Mouse (Mus musculus): ENCODE data around the gene She.
A peak's percentile ranks its signal among the peaks of the same experiment; 100 is the strongest.

The She gene

DNA sequence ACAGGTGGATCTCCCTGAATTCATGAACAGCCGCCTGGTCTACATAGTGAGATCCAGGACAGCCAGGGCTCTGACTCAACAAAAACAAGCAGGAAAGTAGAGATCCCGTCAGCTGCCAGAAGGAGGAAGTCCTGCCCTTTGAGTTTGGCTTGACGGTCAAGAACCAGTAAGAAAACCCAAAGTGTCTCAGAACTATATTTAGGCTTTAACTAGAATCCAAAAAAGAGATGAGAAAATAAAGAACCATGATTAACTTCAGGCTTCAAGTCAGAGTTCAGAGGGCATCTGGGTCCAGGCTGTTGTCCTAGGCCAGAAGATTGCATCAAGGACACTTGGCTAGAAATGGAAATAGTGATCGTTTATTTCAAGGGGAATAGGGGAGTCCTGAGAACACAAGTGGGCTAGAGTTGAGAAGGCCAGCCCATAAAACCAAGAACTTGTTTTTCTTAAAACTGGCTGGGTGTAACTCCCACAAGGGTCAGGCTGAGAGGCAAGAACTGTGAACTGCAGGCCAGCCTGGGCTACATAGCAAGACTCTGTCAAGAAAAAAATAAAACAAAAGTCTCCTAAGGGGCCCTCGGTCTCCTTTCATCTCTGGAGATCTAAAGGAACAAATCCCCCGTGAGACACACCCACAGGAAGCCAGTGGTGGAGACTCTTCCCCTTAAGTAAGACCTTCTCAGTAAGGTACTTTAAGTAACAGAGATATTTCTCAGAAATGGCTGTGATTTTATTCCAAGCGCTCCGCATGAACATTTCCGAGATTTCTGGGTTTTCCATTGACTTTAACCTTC lies 32.7 kb downstream of the She start:
- no peak for DNase-seq

DNA sequence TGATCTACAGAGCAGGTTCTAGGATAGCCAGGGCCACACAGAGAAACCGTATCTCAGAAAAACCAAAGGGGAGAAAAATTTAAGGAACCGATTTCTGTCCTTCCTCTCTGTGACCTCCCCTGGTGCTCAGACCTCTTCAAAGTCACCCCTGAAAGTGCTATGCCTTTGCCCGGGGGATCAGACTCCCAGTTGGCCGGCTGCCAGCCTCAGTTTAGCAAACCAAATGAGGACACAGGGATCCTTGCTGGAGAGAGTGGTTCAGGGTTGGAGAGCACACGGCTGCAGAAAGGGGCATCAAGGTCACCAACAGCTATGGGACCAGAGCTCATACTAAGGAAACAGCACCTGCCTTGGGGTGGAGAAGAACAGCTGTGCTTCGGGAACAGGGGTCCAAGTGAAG lies 33.9 kb downstream of the She start:
- no peak for DNase-seq

DNA sequence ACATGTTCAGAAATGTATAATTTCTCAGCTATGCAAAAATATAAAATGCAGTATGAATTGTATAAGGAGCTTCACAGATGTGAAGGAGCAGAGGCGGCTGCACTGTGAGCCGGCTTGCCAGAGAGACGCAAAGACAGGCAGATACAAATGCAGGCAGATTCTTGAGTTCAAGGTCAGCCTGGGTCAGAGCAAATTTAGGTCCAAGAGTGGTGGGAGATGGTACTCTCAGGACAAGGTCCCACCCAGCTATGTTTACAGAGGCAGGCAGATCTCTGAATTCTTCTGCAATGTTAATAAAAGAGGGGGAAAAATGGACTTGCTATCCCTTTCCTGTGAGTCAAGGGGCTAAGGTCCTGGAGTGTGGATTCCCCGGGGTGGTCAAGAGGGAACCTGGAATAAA lies 34.6 kb downstream of the She start:
- DNase-seq, result no peak

- peak; percentile 57 to 78 for DNase-seq
Observed at GRCm38 (mm10) chr3:89867651-89868050, 36.5 kb downstream of the She start.

DNA sequence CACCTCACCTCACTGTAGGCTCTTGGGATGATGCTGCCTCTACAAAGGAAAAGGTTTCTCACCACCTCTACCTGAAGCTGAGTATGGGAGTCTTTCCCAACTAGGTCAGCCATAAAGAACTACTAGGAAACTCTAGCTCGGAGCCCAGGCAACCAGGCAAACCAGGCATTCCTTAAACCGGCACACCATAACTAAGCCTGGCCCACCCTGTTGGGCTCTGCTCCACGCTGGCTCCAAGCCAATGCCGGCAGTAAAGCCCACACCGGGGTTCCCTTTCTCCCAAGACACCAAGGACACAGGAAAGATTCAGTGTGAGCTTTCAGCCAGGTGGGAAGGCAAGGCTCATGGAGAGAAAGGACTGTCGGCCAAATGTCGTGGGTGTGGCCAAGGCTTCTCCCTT lies 37.2 kb downstream of the She start:
- DNase-seq, result peak; percentile 54 to 67

DNA sequence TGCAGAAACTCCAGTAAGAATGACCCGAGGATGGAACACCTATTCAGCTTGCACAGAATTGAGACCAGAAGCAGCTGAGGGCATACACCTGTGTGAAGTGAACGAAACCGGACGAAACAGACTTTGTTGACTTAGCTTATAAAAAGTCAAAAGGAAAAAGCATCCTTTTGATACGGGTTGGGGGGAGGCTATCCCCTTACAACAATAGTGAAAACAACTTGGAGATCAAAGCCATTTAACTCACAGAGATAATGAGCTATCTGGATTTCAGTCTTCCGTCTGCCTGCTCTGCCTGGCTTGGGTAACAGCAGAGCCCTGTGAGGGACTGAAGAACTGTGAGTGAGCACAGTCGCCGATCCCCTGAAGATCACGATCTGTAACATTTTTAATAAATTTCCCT lies 37.8 kb downstream of the She start:
- DNase-seq, result no peak

GRCm38 (mm10) chr3:89869556-89869955 lies 38.4 kb downstream of the She start:
- DNase-seq, result no peak

DNA sequence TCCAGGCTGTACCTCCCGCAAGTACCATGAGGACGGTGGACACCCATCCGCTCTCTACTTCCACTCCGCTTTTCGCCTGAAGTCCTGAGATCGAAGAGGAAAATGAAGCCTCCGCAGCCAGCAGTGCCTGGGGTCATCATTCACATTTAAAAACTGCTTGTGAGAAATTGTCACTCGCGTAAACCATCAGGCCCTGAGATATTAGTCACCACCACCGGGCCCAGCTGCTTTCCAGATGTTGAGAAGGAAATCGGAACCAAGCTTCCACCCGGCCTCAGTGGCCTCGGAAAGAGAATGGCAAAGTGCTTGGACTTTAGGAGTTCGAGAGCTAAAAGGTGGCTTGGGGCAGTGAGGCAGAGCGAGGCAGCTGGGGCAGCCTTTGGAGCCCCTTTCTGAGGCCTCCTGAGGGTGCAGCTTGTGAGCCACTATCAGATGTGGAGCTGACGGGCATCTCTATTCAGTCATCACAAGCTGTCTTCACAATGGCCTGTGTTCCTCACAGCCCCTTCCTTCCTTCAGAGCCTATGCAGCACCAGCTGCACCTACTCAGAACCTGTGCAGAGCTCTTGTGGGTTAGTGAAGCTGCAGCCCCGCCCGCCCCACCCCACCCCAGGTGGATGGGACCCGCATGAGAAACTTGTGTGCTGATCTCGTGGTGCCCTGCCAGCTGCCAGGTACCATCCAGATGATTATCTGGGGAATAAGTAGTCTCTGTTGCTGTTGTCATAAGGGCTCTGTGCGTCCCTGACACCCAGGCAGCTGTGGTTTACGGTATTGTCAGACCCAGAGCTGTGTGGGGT lies 39.5 kb downstream of the She start:
- no peak for DNase-seq

- DNase-seq, result no peak
Observed at GRCm38 (mm10) chr3:89871339-89871914, 40.3 kb downstream of the She start.

- no peak for DNase-seq
Observed at GRCm38 (mm10) chr3:89872209-89872608, 41.0 kb downstream of the She start.

- no peak for DNase-seq
Observed at GRCm38 (mm10) chr3:89872684-89873083, 41.5 kb downstream of the She start.

GRCm38 (mm10) chr3:89874076-89874475 lies 42.9 kb downstream of the She start:
- DNase-seq, result no peak

DNA sequence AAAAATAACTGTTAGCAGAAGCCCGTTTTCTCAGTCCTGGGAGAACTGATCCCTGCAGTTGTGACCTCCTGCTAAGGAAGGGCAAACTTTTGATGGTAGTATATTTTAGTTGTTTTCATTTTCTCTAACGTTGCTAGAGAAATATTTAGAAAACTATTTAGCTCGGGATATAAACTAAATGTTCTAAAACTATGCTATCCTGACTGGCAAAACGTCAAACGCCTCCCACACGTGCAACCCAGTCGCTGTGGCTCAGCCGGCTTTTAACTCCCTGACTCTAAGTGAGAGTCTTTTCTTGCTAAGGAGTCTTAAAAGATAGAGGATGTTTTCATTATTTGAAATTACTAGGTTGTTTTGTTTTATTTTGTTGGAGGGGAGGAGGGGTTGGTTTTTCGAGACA lies 43.9 kb downstream of the She start:
- DNase-seq, result no peak

DNA sequence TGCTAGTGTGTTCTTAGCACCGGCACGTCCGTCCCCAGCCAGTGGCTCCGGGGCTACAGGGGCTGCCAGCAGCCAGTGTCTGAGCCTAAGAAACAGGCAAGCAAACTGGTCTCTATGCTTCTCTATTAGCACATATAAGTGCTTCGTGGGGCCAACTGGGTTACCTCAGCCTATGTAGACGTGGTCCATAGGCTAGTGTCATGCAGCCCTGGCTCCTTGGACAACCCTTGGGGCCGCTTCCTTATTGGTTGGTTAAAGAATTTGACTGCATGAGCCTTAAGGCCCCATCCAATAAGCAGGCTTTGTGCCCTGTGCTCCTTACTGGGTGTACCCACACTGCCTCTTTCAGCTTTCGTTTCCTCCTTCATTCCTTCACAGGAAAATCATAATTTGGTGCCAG lies 44.6 kb downstream of the She start:
- DNase-seq, result no peak

- no peak for DNase-seq
Observed at GRCm38 (mm10) chr3:89876469-89876868, 45.3 kb downstream of the She start.

DNA sequence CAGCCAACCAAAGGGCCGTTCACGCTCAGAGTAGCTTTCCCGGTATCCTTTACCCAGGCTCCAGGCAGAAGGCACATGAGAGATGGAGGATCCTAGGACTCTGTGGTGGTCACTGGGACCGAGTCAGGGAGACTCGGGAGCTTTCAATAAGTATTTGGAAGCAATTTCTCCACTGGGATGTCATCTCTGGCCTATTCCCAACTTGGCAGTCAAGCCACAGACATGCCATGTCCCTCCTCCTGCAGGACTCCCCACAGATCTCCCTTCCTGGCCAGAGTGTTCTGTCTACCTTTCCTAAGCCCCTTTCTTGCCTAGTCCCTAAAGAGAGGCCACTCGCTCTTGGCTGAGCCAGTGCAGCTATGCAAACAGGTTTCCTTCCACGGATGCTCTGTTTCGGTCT lies 46.0 kb downstream of the She start:
- DNase-seq, result peak; percentile 59 to 62

DNA sequence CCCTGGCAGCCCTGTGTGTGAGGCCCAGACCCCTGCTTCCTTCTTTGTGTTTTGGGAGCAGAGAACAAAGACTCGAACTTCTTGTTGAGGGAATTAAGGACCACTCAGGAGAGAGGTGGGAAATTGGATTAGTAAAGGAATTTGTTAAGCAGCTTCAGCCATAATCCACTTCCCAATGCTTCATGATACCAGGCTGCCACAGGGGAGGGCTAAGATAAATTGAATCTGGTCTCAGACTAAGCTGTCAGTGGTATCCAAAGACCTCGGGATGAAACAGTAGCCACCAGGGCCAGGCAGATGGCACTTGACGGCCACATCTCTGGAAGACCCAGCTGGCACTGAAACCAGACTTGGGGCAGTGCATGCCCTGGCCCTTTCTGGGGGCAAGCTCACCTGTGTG lies 47.3 kb downstream of the She start:
- peak in 1 of 2 experiments; percentile 26 for DNase-seq

DNA sequence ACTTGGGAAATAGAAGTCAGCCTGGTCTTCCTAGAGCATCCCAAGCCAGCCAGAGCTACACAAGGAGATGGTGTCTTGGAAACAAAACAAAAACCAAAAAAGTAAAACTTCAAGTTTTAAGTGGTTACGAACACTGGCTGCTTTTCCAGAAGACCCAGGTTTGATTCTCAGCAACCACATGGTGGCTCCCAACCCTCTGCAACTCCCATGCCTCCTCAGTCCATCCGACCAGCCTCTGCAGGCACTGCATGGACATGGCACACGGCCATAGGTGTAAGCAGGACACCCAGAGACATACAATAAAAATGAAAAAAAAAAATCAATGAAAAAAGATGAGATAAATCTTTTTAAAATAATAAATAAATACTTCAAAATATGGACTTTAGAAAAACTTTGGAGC lies 48.2 kb downstream of the She start:
- no peak for DNase-seq

DNA sequence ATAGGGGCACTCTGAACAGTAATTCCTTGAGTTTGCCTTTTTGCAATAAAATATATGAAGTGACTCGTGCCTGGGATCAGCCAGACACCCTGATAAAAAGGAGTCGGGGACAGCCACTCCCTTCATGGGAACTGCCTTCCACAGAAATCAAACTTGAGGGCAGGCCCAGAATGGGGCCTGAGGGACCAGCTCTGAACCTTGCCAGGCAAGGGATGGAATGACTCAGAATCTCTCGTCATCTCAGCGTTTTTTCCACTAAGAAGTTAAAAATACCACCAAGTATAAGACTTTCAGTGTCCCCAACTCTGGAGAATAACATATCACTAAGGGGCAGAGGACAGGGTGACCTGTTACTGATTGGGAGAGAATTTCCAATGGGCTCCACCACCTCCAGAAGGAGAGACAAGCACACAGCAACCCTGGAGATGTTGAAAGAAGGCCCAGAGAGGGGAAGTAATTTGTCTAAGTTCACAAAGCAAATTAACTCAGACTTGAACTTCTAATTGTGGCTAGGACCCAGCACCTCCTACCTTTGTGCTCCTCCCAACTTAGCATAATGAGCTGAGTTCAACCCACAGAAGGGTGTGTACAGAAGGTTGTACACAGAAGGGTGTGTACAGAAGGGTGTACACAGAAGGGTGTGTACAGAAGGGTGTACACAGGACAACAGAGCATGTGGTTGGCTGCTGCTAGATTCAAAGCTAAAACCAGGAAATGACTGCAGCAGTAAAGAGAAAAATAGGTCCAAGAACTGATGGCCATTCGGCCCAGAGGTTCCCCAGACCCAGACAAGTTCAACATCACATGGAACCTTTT lies 49.1 kb downstream of the She start:
- DNase-seq, result no peak

DNA sequence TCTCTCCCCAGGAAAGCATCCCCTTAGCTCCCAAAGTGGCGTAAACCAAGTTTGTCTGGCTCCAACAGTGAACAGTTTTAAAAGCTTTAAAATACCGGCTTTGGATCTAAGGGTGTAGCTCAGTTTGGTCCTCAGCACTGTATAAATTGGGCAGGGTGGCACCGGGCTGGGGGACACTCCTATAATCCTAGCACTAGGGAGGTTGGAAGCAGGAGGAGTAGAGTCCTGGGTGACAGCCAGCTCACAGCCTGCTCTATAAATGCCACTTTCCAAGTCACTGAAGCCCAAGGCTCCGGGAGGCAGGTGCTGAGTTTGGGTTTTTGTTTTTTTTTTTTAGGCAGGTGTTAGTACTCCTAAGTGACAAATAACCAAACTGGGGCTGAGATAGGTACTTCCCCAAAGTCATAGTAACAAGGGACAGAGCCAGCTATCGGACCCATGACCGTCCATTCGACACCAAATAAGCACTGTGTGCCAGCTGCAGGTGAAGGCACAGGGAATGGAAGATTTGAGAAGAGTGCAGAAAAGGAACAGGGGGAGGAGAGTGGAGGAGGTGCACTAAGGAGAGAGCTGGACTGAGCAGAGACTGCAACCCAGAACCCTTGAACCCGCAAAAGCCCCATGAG lies 51.5 kb downstream of the She start:
- peak; percentile 29 to 54 for DNase-seq

GRCm38 (mm10) chr3:89883582-89884041 lies 52.4 kb downstream of the She start:
- no peak for DNase-seq

- DNase-seq, result no peak
Observed at GRCm38 (mm10) chr3:89885766-89886165, 54.6 kb downstream of the She start.
